Mouse (Mus musculus): ENCODE data around the gene Rmnd5a. TPM values are rescaled to one million over a fixed set of nuclear protein-coding genes. Genes with fewer than 3 reads are reported as not detected.

The Rmnd5a gene
- polyA plus RNA-seq, 1 experiment from 2014 or later: 11.4 TPM

- H3K9me3 ChIP-seq (ENCODE audit: low read length): peaks cover 3% of the 10 kb centered on the region; the same call in 1 of the 2 replicates
- H3K4me2 ChIP-seq (replicated peaks; ENCODE audit: low read depth, low read length): no peak overlapping the region
- peaks cover 9% of the 10 kb centered on the region; the same call in 1 of the 2 replicates for H3K4me1 ChIP-seq (ENCODE audit: insufficient read depth, low read length)
- no peaks in the 10 kb centered on the region for H3K36me3 ChIP-seq (ENCODE audit: insufficient read depth, low read length)
- ATAC-seq (ENCODE audit: low FRiP score, low TSS enrichment): no peak
- no peak overlapping the region for H3K4me3 ChIP-seq (ENCODE audit: low read length)
- H3K27me3 ChIP-seq (ENCODE audit: insufficient read depth, low read length): no peaks in the 10 kb centered on the region
- H3K27ac ChIP-seq (ENCODE audit: low read length): no peak overlapping the region
- no peak overlapping the region for H3K9ac ChIP-seq (replicated peaks; ENCODE audit: low read length)
- 63% methylated on average over 1 of the region's 1 CpGs for WGBS
Observed at GRCm38 (mm10) chr6:71444756-71445155, 4.3 kb upstream of the Rmnd5a start.

GRCm38 (mm10) chr6:71442130-71442529 lies 1.7 kb upstream of the Rmnd5a start:
- ATAC-seq (ENCODE audit: low FRiP score, low TSS enrichment): no peak
- Histone ChIP-seq H3K9ac (replicated peaks; ENCODE audit: low read length) (no peak overlapping the region), H3K27me3 (ENCODE audit: insufficient read depth, low read length) (no peaks in the 10 kb centered on the region), H3K27ac (ENCODE audit: low read length) (no peak overlapping the region), H3K36me3 (ENCODE audit: insufficient read depth, low read length) (no peaks in the 10 kb centered on the region), H3K9me3 (ENCODE audit: low read length) (peaks cover 3% of the 10 kb centered on the region; the same call in 1 of the 2 replicates), H3K4me2 (replicated peaks; ENCODE audit: low read depth, low read length) (no peak overlapping the region), H3K4me1 (ENCODE audit: insufficient read depth, low read length) (peaks cover 26% of the 10 kb centered on the region), H3K4me3 (ENCODE audit: low read length) (no peak overlapping the region)
- WGBS: 82% methylated on average over 2 of the region's 3 CpGs

- ATAC-seq (ENCODE audit: low FRiP score, low TSS enrichment): peak; percentile 21
- H3K4me1 ChIP-seq (ENCODE audit: insufficient read depth, low read length): peaks cover 31% of the 10 kb centered on the region
- peaks cover 3% of the 10 kb centered on the region; the same call in 1 of the 2 replicates for H3K9me3 ChIP-seq (ENCODE audit: low read length)
- H3K4me3 ChIP-seq (ENCODE audit: low read length): peak overlapping the region; percentile 62
- H3K36me3 ChIP-seq (ENCODE audit: insufficient read depth, low read length): no peaks in the 10 kb centered on the region
- H3K9ac ChIP-seq (replicated peaks; ENCODE audit: low read length): peak overlapping the region; percentile 84
- H3K4me2 ChIP-seq (replicated peaks; ENCODE audit: low read depth, low read length): peak overlapping the region; percentile 96
- no peaks in the 10 kb centered on the region for H3K27me3 ChIP-seq (ENCODE audit: insufficient read depth, low read length)
- H3K27ac ChIP-seq (ENCODE audit: low read length): peak overlapping the region; percentile 99
- WGBS: 4% methylated on average over 12 of the region's 12 CpGs
Observed at GRCm38 (mm10) chr6:71441251-71441580, 779 bp upstream of the Rmnd5a start.

GRCm38 (mm10) chr6:71440217-71440491 lies 283 bp downstream of the Rmnd5a start:
- no peaks in the 10 kb centered on the region for H3K36me3 ChIP-seq (ENCODE audit: insufficient read depth, low read length)
- peak overlapping the region; percentile 80 for H3K4me3 ChIP-seq (ENCODE audit: low read length)
- no peak for ATAC-seq (ENCODE audit: low FRiP score, low TSS enrichment)
- H3K4me1 ChIP-seq (ENCODE audit: insufficient read depth, low read length): peaks cover 31% of the 10 kb centered on the region
- H3K27me3 ChIP-seq (ENCODE audit: insufficient read depth, low read length): no peaks in the 10 kb centered on the region
- H3K9ac ChIP-seq (replicated peaks; ENCODE audit: low read length): peak overlapping the region; percentile 94
- WGBS: 0% methylated on average over 6 of the region's 47 CpGs
- H3K9me3 ChIP-seq (ENCODE audit: low read length): peaks cover 3% of the 10 kb centered on the region; the same call in 1 of the 2 replicates
- peak overlapping the region; percentile 87 for H3K4me2 ChIP-seq (replicated peaks; ENCODE audit: low read depth, low read length)
- peak overlapping the region; percentile 98 for H3K27ac ChIP-seq (ENCODE audit: low read length)

- peak; percentile 32 for ATAC-seq (ENCODE audit: low FRiP score, low TSS enrichment)
Observed at GRCm38 (mm10) chr6:71439506-71440216, 776 bp downstream of the Rmnd5a start.

GRCm38 (mm10) chr6:71438070-71438469 lies 2.4 kb downstream of the Rmnd5a start:
- Histone ChIP-seq H3K27ac (ENCODE audit: low read length) (no peak overlapping the region), H3K4me2 (replicated peaks; ENCODE audit: low read depth, low read length) (peak overlapping the region; percentile 32), H3K9ac (replicated peaks; ENCODE audit: low read length) (0 out of 2 replicates have a peak overlapping the region, but pooled peaks have one; percentile 34), H3K4me1 (ENCODE audit: insufficient read depth, low read length) (peaks cover 31% of the 10 kb centered on the region), H3K36me3 (ENCODE audit: insufficient read depth, low read length) (no peaks in the 10 kb centered on the region), H3K4me3 (ENCODE audit: low read length) (no peak overlapping the region), H3K9me3 (ENCODE audit: low read length) (peaks cover under 1% of the 10 kb centered on the region; the same call in 1 of the 2 replicates), H3K27me3 (ENCODE audit: insufficient read depth, low read length) (no peaks in the 10 kb centered on the region)
- ATAC-seq (ENCODE audit: low FRiP score, low TSS enrichment): no peak
- WGBS: 52% methylated on average over 1 of the region's 1 CpGs

More at GRCm38 (mm10) chr6:71439506-71440216, 776 bp downstream of the Rmnd5a start:
- Histone ChIP-seq H3K9ac (replicated peaks; ENCODE audit: low read length) (peak overlapping the region; percentile 94), H3K4me2 (replicated peaks; ENCODE audit: low read depth, low read length) (peak overlapping the region; percentile 87), H3K36me3 (ENCODE audit: insufficient read depth, low read length) (no peaks in the 10 kb centered on the region), H3K9me3 (ENCODE audit: low read length) (peaks cover 3% of the 10 kb centered on the region; the same call in 1 of the 2 replicates), H3K27ac (ENCODE audit: low read length) (peak overlapping the region; percentile 98), H3K4me3 (ENCODE audit: low read length) (peak overlapping the region; percentile 80), H3K27me3 (ENCODE audit: insufficient read depth, low read length) (no peaks in the 10 kb centered on the region), H3K4me1 (ENCODE audit: insufficient read depth, low read length) (peaks cover 31% of the 10 kb centered on the region)
- WGBS: 1% methylated on average over 56 of the region's 62 CpGs

GRCm38 (mm10) chr6:71427996-71428725 lies 12.3 kb downstream of the Rmnd5a start:
- Histone ChIP-seq H3K9me3 (ENCODE audit: low read length) (no peaks in the 10 kb centered on the region), H3K27ac (ENCODE audit: low read length) (no peak overlapping the region), H3K9ac (replicated peaks; ENCODE audit: low read length) (no peak overlapping the region), H3K27me3 (ENCODE audit: insufficient read depth, low read length) (no peaks in the 10 kb centered on the region), H3K4me1 (ENCODE audit: insufficient read depth, low read length) (peaks cover 4% of the 10 kb centered on the region; the same call in 1 of the 2 replicates), H3K4me3 (ENCODE audit: low read length) (no peak overlapping the region), H3K36me3 (ENCODE audit: insufficient read depth, low read length) (peaks cover 12% of the 10 kb centered on the region), H3K4me2 (replicated peaks; ENCODE audit: low read depth, low read length) (no peak overlapping the region)
- no peak for ATAC-seq (ENCODE audit: low FRiP score, low TSS enrichment)
- WGBS: 74% methylated on average over 4 of the region's 4 CpGs

- WGBS: 89% methylated on average over 6 of the region's 6 CpGs
- no peak for ATAC-seq (ENCODE audit: low FRiP score, low TSS enrichment)
Observed at GRCm38 (mm10) chr6:71425681-71426080, 14.8 kb downstream of the Rmnd5a start.

GRCm38 (mm10) chr6:71423116-71423515 lies 17.3 kb downstream of the Rmnd5a start:
- no peak overlapping the region for H3K4me2 ChIP-seq (replicated peaks; ENCODE audit: low read depth, low read length)
- WGBS: 94% methylated on average over 3 of the region's 3 CpGs
- no peaks in the 10 kb centered on the region for H3K27me3 ChIP-seq (ENCODE audit: insufficient read depth, low read length)
- peaks cover 13% of the 10 kb centered on the region for H3K36me3 ChIP-seq (ENCODE audit: insufficient read depth, low read length)
- no peaks in the 10 kb centered on the region for H3K4me1 ChIP-seq (ENCODE audit: insufficient read depth, low read length)
- no peak overlapping the region for H3K9ac ChIP-seq (replicated peaks; ENCODE audit: low read length)
- no peak overlapping the region for H3K4me3 ChIP-seq (ENCODE audit: low read length)
- H3K27ac ChIP-seq (ENCODE audit: low read length): no peak overlapping the region
- no peak for ATAC-seq (ENCODE audit: low FRiP score, low TSS enrichment)
- peaks cover 4% of the 10 kb centered on the region; the same call in 1 of the 2 replicates for H3K9me3 ChIP-seq (ENCODE audit: low read length)

More at GRCm38 (mm10) chr6:71425681-71426080, 14.8 kb downstream of the Rmnd5a start:
- Histone ChIP-seq H3K36me3 (ENCODE audit: insufficient read depth, low read length) (peaks cover 12% of the 10 kb centered on the region), H3K9me3 (ENCODE audit: low read length) (peaks cover 4% of the 10 kb centered on the region; the same call in 1 of the 2 replicates), H3K4me1 (ENCODE audit: insufficient read depth, low read length) (no peaks in the 10 kb centered on the region), H3K9ac (replicated peaks; ENCODE audit: low read length) (no peak overlapping the region), H3K4me3 (ENCODE audit: low read length) (no peak overlapping the region), H3K27ac (ENCODE audit: low read length) (no peak overlapping the region), H3K27me3 (ENCODE audit: insufficient read depth, low read length) (no peaks in the 10 kb centered on the region), H3K4me2 (replicated peaks; ENCODE audit: low read depth, low read length) (no peak overlapping the region)

GRCm38 (mm10) chr6:71422162-71422561 lies 18.3 kb downstream of the Rmnd5a start:
- 60% methylated on average over 3 of the region's 3 CpGs for WGBS
- Histone ChIP-seq H3K4me2 (replicated peaks; ENCODE audit: low read depth, low read length) (no peak overlapping the region), H3K9ac (replicated peaks; ENCODE audit: low read length) (no peak overlapping the region), H3K4me3 (ENCODE audit: low read length) (no peak overlapping the region), H3K9me3 (ENCODE audit: low read length) (peaks cover 4% of the 10 kb centered on the region; the same call in 1 of the 2 replicates), H3K27ac (ENCODE audit: low read length) (no peak overlapping the region), H3K27me3 (ENCODE audit: insufficient read depth, low read length) (no peaks in the 10 kb centered on the region), H3K36me3 (ENCODE audit: insufficient read depth, low read length) (0 out of 2 replicates have a peak, but pooled peaks cover 7% of the 10 kb centered on the region), H3K4me1 (ENCODE audit: insufficient read depth, low read length) (no peaks in the 10 kb centered on the region)
- ATAC-seq (ENCODE audit: low FRiP score, low TSS enrichment): peak; percentile 57; the same call in 1 of the 2 replicates
